Mouse (Mus musculus): Measurements from ENCODE around the gene Nrgn. TPM values are rescaled to one million over a fixed set of nuclear protein-coding genes. Genes with fewer than 3 reads are reported as not detected.

The Nrgn gene
- polyA plus RNA-seq (2012) = 2.9 and 4.5 TPM in 2 replicates

GRCm38 (mm10) chr9:37552536-37553293, at the start of gene Nrgn:
Gene Nrgn (minus strand): TSS chr9:37552904.
- peaks cover 32% of the 10 kb centered on the region for H3K27me3 ChIP-seq (ENCODE audit: control insufficient read depth)
- no peaks in the 10 kb centered on the region for H3K36me3 ChIP-seq (ENCODE audit: control insufficient read depth)
- peaks cover 40% of the 10 kb centered on the region for H3K4me1 ChIP-seq (ENCODE audit: control insufficient read depth)
- peak within 1 kb of the TSS; percentile 60 for H3K4me3 ChIP-seq (replicated peaks)
- TF ChIP-seq TAL1 (IDR thresholded peaks at IDR 0.05; ENCODE audit: low read length) = no peak
- TF ChIP-seq GATA1 (IDR thresholded peaks at IDR 0.05; ENCODE audit: low read length) = no peak
- H3K9me3 ChIP-seq (ENCODE audit: control insufficient read depth, low read length) = no peaks in the 10 kb centered on the region

GRCm38 (mm10) chr9:37600538-37601205, 48.0 kb upstream of the Nrgn start:
- TF ChIP-seq TAL1 (IDR thresholded peaks at IDR 0.05; ENCODE audit: low read length) (no peak), GATA1 (IDR thresholded peaks at IDR 0.05; ENCODE audit: low read length) (no peak)
- Histone ChIP-seq H3K4me3 (replicated peaks) (no peak overlapping the region), H3K9me3 (ENCODE audit: control insufficient read depth, low read length) (no peaks in the 10 kb centered on the region), H3K4me1 (ENCODE audit: control insufficient read depth) (peaks cover 20% of the 10 kb centered on the region), H3K27me3 (ENCODE audit: control insufficient read depth) (no peaks in the 10 kb centered on the region), H3K36me3 (ENCODE audit: control insufficient read depth) (no peaks in the 10 kb centered on the region)

- no peak for TF ChIP-seq GATA1 (IDR thresholded peaks at IDR 0.05; ENCODE audit: low read length)
- no peak for TF ChIP-seq TAL1 (IDR thresholded peaks at IDR 0.05; ENCODE audit: low read length)
- Histone ChIP-seq H3K36me3 (ENCODE audit: control insufficient read depth) (no peaks in the 10 kb centered on the region), H3K4me3 (replicated peaks) (no peak overlapping the region), H3K4me1 (ENCODE audit: control insufficient read depth) (peaks cover 16% of the 10 kb centered on the region), H3K9me3 (ENCODE audit: control insufficient read depth, low read length) (no peaks in the 10 kb centered on the region), H3K27me3 (ENCODE audit: control insufficient read depth) (no peaks in the 10 kb centered on the region)
Observed at GRCm38 (mm10) chr9:37598637-37599036, 45.9 kb upstream of the Nrgn start.

GRCm38 (mm10) chr9:37595570-37595969, 42.9 kb upstream of the Nrgn start:
- peaks cover 19% of the 10 kb centered on the region for H3K4me1 ChIP-seq (ENCODE audit: control insufficient read depth)
- H3K9me3 ChIP-seq (ENCODE audit: control insufficient read depth, low read length) = no peaks in the 10 kb centered on the region; the same call in 1 of the 2 replicates
- TF ChIP-seq TAL1 (IDR thresholded peaks at IDR 0.05; ENCODE audit: low read length) (no peak), GATA1 (IDR thresholded peaks at IDR 0.05; ENCODE audit: low read length) (no peak)
- no peak overlapping the region for H3K4me3 ChIP-seq (replicated peaks)
- no peaks in the 10 kb centered on the region for H3K27me3 ChIP-seq (ENCODE audit: control insufficient read depth)
- no peaks in the 10 kb centered on the region for H3K36me3 ChIP-seq (ENCODE audit: control insufficient read depth)

- Histone ChIP-seq H3K36me3 (ENCODE audit: control insufficient read depth) (no peaks in the 10 kb centered on the region), H3K4me1 (ENCODE audit: control insufficient read depth) (peaks cover 9% of the 10 kb centered on the region), H3K4me3 (replicated peaks) (no peak overlapping the region), H3K27me3 (ENCODE audit: control insufficient read depth) (no peaks in the 10 kb centered on the region), H3K9me3 (ENCODE audit: control insufficient read depth, low read length) (no peaks in the 10 kb centered on the region; the same call in 1 of the 2 replicates)
- no peak for TF ChIP-seq TAL1 (IDR thresholded peaks at IDR 0.05; ENCODE audit: low read length)
- no peak for TF ChIP-seq GATA1 (IDR thresholded peaks at IDR 0.05; ENCODE audit: low read length)
Observed at GRCm38 (mm10) chr9:37593690-37594089, 41.0 kb upstream of the Nrgn start.

GRCm38 (mm10) chr9:37592633-37593032, 39.9 kb upstream of the Nrgn start:
- peaks cover 9% of the 10 kb centered on the region for H3K4me1 ChIP-seq (ENCODE audit: control insufficient read depth)
- no peaks in the 10 kb centered on the region; the same call in 1 of the 2 replicates for H3K9me3 ChIP-seq (ENCODE audit: control insufficient read depth, low read length)
- TF ChIP-seq TAL1 (IDR thresholded peaks at IDR 0.05; ENCODE audit: low read length) = no peak
- no peak for TF ChIP-seq GATA1 (IDR thresholded peaks at IDR 0.05; ENCODE audit: low read length)
- H3K27me3 ChIP-seq (ENCODE audit: control insufficient read depth) = no peaks in the 10 kb centered on the region
- H3K36me3 ChIP-seq (ENCODE audit: control insufficient read depth) = no peaks in the 10 kb centered on the region
- no peak overlapping the region for H3K4me3 ChIP-seq (replicated peaks)

GRCm38 (mm10) chr9:37592025-37592424, 39.3 kb upstream of the Nrgn start:
- H3K9me3 ChIP-seq (ENCODE audit: control insufficient read depth, low read length) = no peaks in the 10 kb centered on the region; the same call in 1 of the 2 replicates
- H3K27me3 ChIP-seq (ENCODE audit: control insufficient read depth) = no peaks in the 10 kb centered on the region
- H3K4me3 ChIP-seq (replicated peaks) = no peak overlapping the region
- no peaks in the 10 kb centered on the region for H3K36me3 ChIP-seq (ENCODE audit: control insufficient read depth)
- no peak for TF ChIP-seq TAL1 (IDR thresholded peaks at IDR 0.05; ENCODE audit: low read length)
- TF ChIP-seq GATA1 (IDR thresholded peaks at IDR 0.05; ENCODE audit: low read length) = no peak
- H3K4me1 ChIP-seq (ENCODE audit: control insufficient read depth) = peaks cover 9% of the 10 kb centered on the region

GRCm38 (mm10) chr9:37590381-37590780, 37.7 kb upstream of the Nrgn start:
- no peaks in the 10 kb centered on the region; the same call in 1 of the 2 replicates for H3K9me3 ChIP-seq (ENCODE audit: control insufficient read depth, low read length)
- H3K4me1 ChIP-seq (ENCODE audit: control insufficient read depth) = peaks cover 9% of the 10 kb centered on the region
- no peaks in the 10 kb centered on the region for H3K27me3 ChIP-seq (ENCODE audit: control insufficient read depth)
- TF ChIP-seq GATA1 (IDR thresholded peaks at IDR 0.05; ENCODE audit: low read length) = no peak
- TF ChIP-seq TAL1 (IDR thresholded peaks at IDR 0.05; ENCODE audit: low read length) = no peak
- H3K4me3 ChIP-seq (replicated peaks) = no peak overlapping the region
- H3K36me3 ChIP-seq (ENCODE audit: control insufficient read depth) = no peaks in the 10 kb centered on the region

- no peaks in the 10 kb centered on the region for H3K36me3 ChIP-seq (ENCODE audit: control insufficient read depth)
- H3K4me3 ChIP-seq (replicated peaks) = no peak overlapping the region
- no peaks in the 10 kb centered on the region for H3K27me3 ChIP-seq (ENCODE audit: control insufficient read depth)
- no peak for TF ChIP-seq TAL1 (IDR thresholded peaks at IDR 0.05; ENCODE audit: low read length)
- no peak for TF ChIP-seq GATA1 (IDR thresholded peaks at IDR 0.05; ENCODE audit: low read length)
- no peaks in the 10 kb centered on the region; the same call in 1 of the 2 replicates for H3K9me3 ChIP-seq (ENCODE audit: control insufficient read depth, low read length)
- peaks cover 2% of the 10 kb centered on the region for H3K4me1 ChIP-seq (ENCODE audit: control insufficient read depth)
Observed at GRCm38 (mm10) chr9:37586718-37587117, 34.0 kb upstream of the Nrgn start.
